Mouse (Mus musculus): Measurements from ENCODE around the gene C730034F03Rik.

Gene C730034F03Rik

GRCm38 (mm10) chr15:89475611-89476474 is 46.5 kb downstream of the C730034F03Rik start:
- CTCF ChIA-PET: interaction anchor here (0.7 to 0.9 kb wide), 2 partner anchors 10 to 103 kb away, joined by 4 read pairs; no protein-coding TSS in a partner anchor

GRCm38 (mm10) chr15:89476475-89476815 is 47.1 kb downstream of the C730034F03Rik start:
- CTCF ChIA-PET: interaction anchor here (0.7 to 0.9 kb wide), 2 partner anchors 11 to 104 kb away, joined by 4 read pairs; no protein-coding TSS in a partner anchor

GRCm38 (mm10) chr15:89477091-89477491 is 47.7 kb downstream of the C730034F03Rik start, which contains the start of gene Arsa:
Gene Arsa (minus strand): TSS chr15:89477425.
- CTCF ChIA-PET: interaction anchor here (0.7 to 0.9 kb wide), 2 partner anchors 11 to 15 kb away, joined by 3 to 4 read pairs; no protein-coding TSS in a partner anchor

GRCm38 (mm10) chr15:89477806-89478205 is 48.4 kb downstream of the C730034F03Rik start:
- CTCF ChIA-PET: interaction anchor here (0.7 kb wide), 1 partner anchor 14 kb away, joined by 3 read pairs; no protein-coding TSS in a partner anchor

GRCm38 (mm10) chr15:89478622-89479021 is 49.2 kb downstream of the C730034F03Rik start:
- CTCF ChIA-PET: no interaction called here
